Mouse (Mus musculus) T-helper 17 cell (primary cell): ENCODE measurements at regions not wholly inside any gene's neighbourhood (a gene's known extent, or its start where the extent isn't known, plus 50 kb on each side); places are given as distances from the start of the nearest gene placed in this dataset.

ENCODE experiments used
- in situ Hi-C, 2 experiments: fragments of 300-600 bp; cut with MboI, MseI; formaldehyde crosslinking; loops; 1 replicate in 1 of 2; 2 replicates in 1 of 2; pipeline ENCODE4 v1.15.1; 2025; ENCODE audit warnings: high pct_unique_total_duplicates in 2 of 2

- in situ Hi-C loops: loop anchor here in 1 of 2 experiments (25.0 kb wide), 1 partner anchor 174 kb away; no protein-coding TSS in a partner anchor
Measured at GRCm38 (mm10) chr2:75136618-75137017, 311.0 kb downstream of the Mtx2 start.

GRCm38 (mm10) chr2:75137133-75137982 is 311.8 kb downstream of the Mtx2 start:
- in situ Hi-C loops: loop anchor here in 1 of 2 experiments (25.0 kb wide), 1 partner anchor 175 kb away; no protein-coding TSS in a partner anchor

- in situ Hi-C loops: loop anchor here in 1 of 2 experiments (25.0 kb wide), 1 partner anchor 176 kb away; no protein-coding TSS in a partner anchor
Measured at GRCm38 (mm10) chr2:75137983-75138745, 312.6 kb downstream of the Mtx2 start.

- in situ Hi-C loops: loop anchor here in 1 of 2 experiments (25.0 kb wide), 1 partner anchor 176 kb away; no protein-coding TSS in a partner anchor
Measured at GRCm38 (mm10) chr2:75138746-75139060, 313.1 kb downstream of the Mtx2 start.

GRCm38 (mm10) chr2:75139544-75139943 is 313.9 kb downstream of the Mtx2 start:
- in situ Hi-C loops: loop anchor here in 1 of 2 experiments (25.0 kb wide), 1 partner anchor 177 kb away; no protein-coding TSS in a partner anchor

- in situ Hi-C loops: loop anchor here in 1 of 2 experiments (5.0 to 25.0 kb wide), 2 partner anchors 180 to 440 kb away; partner anchors contain the start of gene Hoxd8
Measured at GRCm38 (mm10) chr2:75142675-75143074, 317.1 kb downstream of the Mtx2 start.

GRCm38 (mm10) chr2:75144861-75145260 is 319.3 kb downstream of the Mtx2 start:
- in situ Hi-C loops: loop anchor here (5.0 to 25.0 kb wide), 3 partner anchors 168 to 443 kb away; partner anchors contain the start of gene Hoxd8 (in 1 of the 2)

- in situ Hi-C loops: loop anchor here (5.0 to 25.0 kb wide), 2 partner anchors 169 to 184 kb away; no protein-coding TSS in a partner anchor
Measured at GRCm38 (mm10) chr2:75146256-75146655, 320.7 kb downstream of the Mtx2 start.

- in situ Hi-C loops: loop anchor here (5.0 to 25.0 kb wide), 2 partner anchors 170 to 185 kb away; no protein-coding TSS in a partner anchor
Measured at GRCm38 (mm10) chr2:75147399-75147798, 321.8 kb downstream of the Mtx2 start.

- in situ Hi-C loops: loop anchor here (5.0 to 25.0 kb wide), 2 partner anchors 171 to 186 kb away; no protein-coding TSS in a partner anchor
Measured at GRCm38 (mm10) chr2:75147967-75148366, 322.4 kb downstream of the Mtx2 start.

- in situ Hi-C loops: loop anchor here (5.0 to 25.0 kb wide), 2 partner anchors 172 to 187 kb away; no protein-coding TSS in a partner anchor
Measured at GRCm38 (mm10) chr2:75149036-75149435, 323.4 kb downstream of the Mtx2 start.

GRCm38 (mm10) chr2:75149562-75149961 is 324.0 kb downstream of the Mtx2 start:
- in situ Hi-C loops: loop anchor here (5.0 to 25.0 kb wide), 2 partner anchors 172 to 187 kb away; no protein-coding TSS in a partner anchor

GRCm38 (mm10) chr2:75150986-75151385 is 325.4 kb downstream of the Mtx2 start:
- in situ Hi-C loops: loop anchor here (5.0 to 10.0 kb wide), 2 partner anchors 434 to 1586 kb away; no protein-coding TSS in a partner anchor

- in situ Hi-C loops: loop anchor here (5.0 to 10.0 kb wide), 2 partner anchors 434 to 1587 kb away; no protein-coding TSS in a partner anchor
Measured at GRCm38 (mm10) chr2:75151519-75151918, 325.9 kb downstream of the Mtx2 start.

GRCm38 (mm10) chr2:75152477-75152990 is 326.9 kb downstream of the Mtx2 start:
- in situ Hi-C loops: loop anchor here (5.0 to 10.0 kb wide), 2 partner anchors 435 to 1588 kb away; no protein-coding TSS in a partner anchor

- in situ Hi-C loops: loop anchor here (5.0 to 10.0 kb wide), 2 partner anchors 437 to 1590 kb away; no protein-coding TSS in a partner anchor
Measured at GRCm38 (mm10) chr2:75154448-75154847, 328.8 kb downstream of the Mtx2 start.

- in situ Hi-C loops: loop anchor here (5.0 to 10.0 kb wide), 2 partner anchors 149 to 1594 kb away; no protein-coding TSS in a partner anchor
Measured at GRCm38 (mm10) chr2:75158581-75158980, 333.0 kb downstream of the Mtx2 start.

GRCm38 (mm10) chr2:75161075-75161474 is 335.5 kb downstream of the Mtx2 start:
- in situ Hi-C loops: no loop called here

- in situ Hi-C loops: loop anchor here in 1 of 2 experiments (5.0 kb wide), 1 partner anchor 152 kb away; no protein-coding TSS in a partner anchor
Measured at GRCm38 (mm10) chr2:75164987-75165386, 339.4 kb downstream of the Mtx2 start.

GRCm38 (mm10) chr2:75176267-75176666 is 350.7 kb downstream of the Mtx2 start:
- in situ Hi-C loops: no loop called here

- in situ Hi-C loops: no loop called here
Measured at GRCm38 (mm10) chr2:75183293-75183692, 357.7 kb downstream of the Mtx2 start.
